Mouse (Mus musculus): ENCODE measurements around the gene Rab34. TPM values are rescaled to one million over a fixed set of nuclear protein-coding genes. Genes with fewer than 3 reads are reported as not detected.

The Rab34 gene
- polyA plus RNA-seq, 1 experiment from 2014 or later: 59.0 TPM

- peak; percentile 43 for ATAC-seq (ENCODE audit: low FRiP score, low TSS enrichment)
- 79% methylated on average over 15 of the region's 15 CpGs for WGBS
- H3K36me3 ChIP-seq (ENCODE audit: control insufficient read depth, insufficient read depth, low read length): no peaks in the 10 kb centered on the region
Measured at GRCm38 (mm10) chr11:78170306-78170705, 17.9 kb upstream of the Rab34 start.

GRCm38 (mm10) chr11:78171328-78171727, 16.9 kb upstream of the Rab34 start:
- TF ChIP-seq EP300 (optimal IDR thresholded peaks at IDR 0.05) (no peak), CTCF (IDR thresholded peaks at IDR 0.05; ENCODE audit: low read depth) (peak; percentile 58)
- 77% methylated on average over 4 of the region's 4 CpGs for WGBS
- no peak overlapping the region for H3K4me3 ChIP-seq (ENCODE audit: low read depth, low read length)
- no peak for ATAC-seq (ENCODE audit: low FRiP score, low TSS enrichment)
- DNase-seq (ENCODE audit: low spot score): no peak
- H3K27ac ChIP-seq (replicated peaks): no peak overlapping the region
- H3K9me3 ChIP-seq (ENCODE audit: control insufficient read depth, low read length): no peaks in the 10 kb centered on the region
- no peak overlapping the region for H3K4me2 ChIP-seq (replicated peaks; ENCODE audit: low read depth)
- no peak overlapping the region for H3K9ac ChIP-seq (ENCODE audit: low read length)
- no peaks in the 10 kb centered on the region for H3K27me3 ChIP-seq (ENCODE audit: control insufficient read depth, insufficient read depth, low read length)
- H3K4me1 ChIP-seq (replicated peaks; ENCODE audit: control insufficient read depth, insufficient read depth): no peaks in the 10 kb centered on the region
- no peaks in the 10 kb centered on the region for H3K36me3 ChIP-seq (ENCODE audit: control insufficient read depth, insufficient read depth, low read length)

More at GRCm38 (mm10) chr11:78170306-78170705, 17.9 kb upstream of the Rab34 start:
- peak; percentile 76 for DNase-seq (ENCODE audit: low spot score)
- TF ChIP-seq CTCF (IDR thresholded peaks at IDR 0.05; ENCODE audit: low read depth) (no peak), EP300 (optimal IDR thresholded peaks at IDR 0.05) (no peak)
- H3K4me3 ChIP-seq (ENCODE audit: low read depth, low read length): no peak overlapping the region
- no peaks in the 10 kb centered on the region for H3K9me3 ChIP-seq (ENCODE audit: control insufficient read depth, low read length)
- no peak overlapping the region for H3K4me2 ChIP-seq (replicated peaks; ENCODE audit: low read depth)
- H3K27me3 ChIP-seq (ENCODE audit: control insufficient read depth, insufficient read depth, low read length): no peaks in the 10 kb centered on the region
- no peak overlapping the region for H3K9ac ChIP-seq (ENCODE audit: low read length)
- no peak overlapping the region for H3K27ac ChIP-seq (replicated peaks)
- H3K4me1 ChIP-seq (replicated peaks; ENCODE audit: control insufficient read depth, insufficient read depth): no peaks in the 10 kb centered on the region

- Histone ChIP-seq H3K9me3 (ENCODE audit: control insufficient read depth, low read length) (no peaks in the 10 kb centered on the region), H3K36me3 (ENCODE audit: control insufficient read depth, insufficient read depth, low read length) (no peaks in the 10 kb centered on the region), H3K27me3 (ENCODE audit: control insufficient read depth, insufficient read depth, low read length) (no peaks in the 10 kb centered on the region), H3K4me3 (ENCODE audit: low read depth, low read length) (no peak overlapping the region), H3K4me1 (replicated peaks; ENCODE audit: control insufficient read depth, insufficient read depth) (no peaks in the 10 kb centered on the region), H3K27ac (replicated peaks) (no peak overlapping the region), H3K4me2 (replicated peaks; ENCODE audit: low read depth) (no peak overlapping the region), H3K9ac (ENCODE audit: low read length) (no peak overlapping the region)
- TF ChIP-seq EP300 (optimal IDR thresholded peaks at IDR 0.05) (no peak), CTCF (IDR thresholded peaks at IDR 0.05; ENCODE audit: low read depth) (peak; percentile 64)
- WGBS: 82% methylated on average over 16 of the region's 16 CpGs
- ATAC-seq (ENCODE audit: low FRiP score, low TSS enrichment) (no peak), DNase-seq (ENCODE audit: low spot score) (no peak)
Measured at GRCm38 (mm10) chr11:78172034-78172747, 16.0 kb upstream of the Rab34 start.

- Histone ChIP-seq H3K9me3 (ENCODE audit: control insufficient read depth, low read length) (no peaks in the 10 kb centered on the region), H3K4me3 (ENCODE audit: low read depth, low read length) (no peak overlapping the region), H3K4me1 (replicated peaks; ENCODE audit: control insufficient read depth, insufficient read depth) (no peaks in the 10 kb centered on the region), H3K36me3 (ENCODE audit: control insufficient read depth, insufficient read depth, low read length) (no peaks in the 10 kb centered on the region), H3K27ac (replicated peaks) (no peak overlapping the region), H3K9ac (ENCODE audit: low read length) (no peak overlapping the region), H3K27me3 (ENCODE audit: control insufficient read depth, insufficient read depth, low read length) (no peaks in the 10 kb centered on the region), H3K4me2 (replicated peaks; ENCODE audit: low read depth) (no peak overlapping the region)
- 86% methylated on average over 19 of the region's 19 CpGs for WGBS
- DNase-seq (ENCODE audit: low spot score) (peak; percentile 13), ATAC-seq (ENCODE audit: low FRiP score, low TSS enrichment) (no peak)
- TF ChIP-seq CTCF (IDR thresholded peaks at IDR 0.05; ENCODE audit: low read depth) (no peak), EP300 (optimal IDR thresholded peaks at IDR 0.05) (no peak)
Measured at GRCm38 (mm10) chr11:78172748-78173383, 15.4 kb upstream of the Rab34 start.

GRCm38 (mm10) chr11:78174506-78174905, 13.7 kb upstream of the Rab34 start:
- Histone ChIP-seq H3K27me3 (ENCODE audit: control insufficient read depth, insufficient read depth, low read length) (no peaks in the 10 kb centered on the region), H3K4me1 (replicated peaks; ENCODE audit: control insufficient read depth, insufficient read depth) (no peaks in the 10 kb centered on the region), H3K9ac (ENCODE audit: low read length) (no peak overlapping the region), H3K4me3 (ENCODE audit: low read depth, low read length) (no peak overlapping the region), H3K27ac (replicated peaks) (no peak overlapping the region), H3K36me3 (ENCODE audit: control insufficient read depth, insufficient read depth, low read length) (no peaks in the 10 kb centered on the region), H3K9me3 (ENCODE audit: control insufficient read depth, low read length) (no peaks in the 10 kb centered on the region), H3K4me2 (replicated peaks; ENCODE audit: low read depth) (no peak overlapping the region)
- DNase-seq (ENCODE audit: low spot score) (peak; percentile 14), ATAC-seq (ENCODE audit: low FRiP score, low TSS enrichment) (no peak)
- TF ChIP-seq CTCF (IDR thresholded peaks at IDR 0.05; ENCODE audit: low read depth) (no peak), EP300 (optimal IDR thresholded peaks at IDR 0.05) (no peak)
- WGBS: 73% methylated on average over 3 of the region's 3 CpGs
